Mouse (Mus musculus): Measurements from ENCODE around the gene Large1. TPM values are rescaled to one million over a fixed set of nuclear protein-coding genes. Genes with fewer than 3 reads are reported as not detected.

Gene Large1
- total and polyA plus RNA-seq, 3 experiments = not detected

GRCm38 (mm10) chr8:73017601-73018000 lies 335.7 kb downstream of the Large1 start:
- Histone ChIP-seq H3K27me3 (replicated peaks) (peaks cover 69% of the 10 kb centered on the region), H3K4me3 (replicated peaks in 1 of 3; ENCODE audit: low read depth in 2 of 3, low read length in 2 of 3, poor library complexity in 1 of 3) (no peak overlapping the region), H3K27ac (ENCODE audit: insufficient read depth, low read depth) (no peak overlapping the region), H3K4me1 (ENCODE audit: control insufficient read depth in 1 of 2, insufficient read depth in 2 of 2) (no peaks in the 10 kb centered on the region), H3K79me2 (replicated peaks; ENCODE audit: control insufficient read depth, extremely low read depth, insufficient read depth, poor library complexity, severe bottlenecking) (no peaks in the 10 kb centered on the region), H3K9ac (ENCODE audit: insufficient read depth, low read depth) (no peak overlapping the region), H3K4me2 (ENCODE audit: insufficient read depth, low read depth, poor library complexity, severe bottlenecking) (no peak overlapping the region), H3K36me3 (replicated peaks in 1 of 2; ENCODE audit: control insufficient read depth in 1 of 2, insufficient read depth in 1 of 2, low read length in 1 of 2) (no peaks in the 10 kb centered on the region), H3K9me3 (replicated peaks; ENCODE audit: low read length) (no peaks in the 10 kb centered on the region)
- dilution Hi-C loops (cut with MboI; ENCODE audit: extremely low pct_ligation_motif_present, extremely low pct_unique_long_range_greater_than_20kb, low sequenced_read_pairs) (no loop called here), in situ Hi-C loops (cut with MboI; ENCODE audit: low pct_ligation_motif_present, low pct_unique_long_range_greater_than_20kb, low sequenced_read_pairs) (loop anchor here (25.0 kb wide), 1 partner anchor 195 kb away; no protein-coding TSS in a partner anchor)
- no peak for DNase-seq (ENCODE audit: extremely low read depth)
- TF ChIP-seq ZC3H11A (IDR thresholded peaks at IDR 0.05; ENCODE audit: low read depth, low read length) = no peak
- no peak for TF ChIP-seq BHLHE40 (IDR thresholded peaks at IDR 0.05; ENCODE audit: low read depth, low read length)
- TF ChIP-seq JUN (IDR thresholded peaks at IDR 0.05; ENCODE audit: insufficient read depth, low read depth, low read length) = no peak
- TF ChIP-seq KAT2A (IDR thresholded peaks at IDR 0.05; ENCODE audit: insufficient replicate concordance, low read length) = no peak
- TF ChIP-seq SMC3 (IDR thresholded peaks at IDR 0.05; ENCODE audit: low read depth, low read length) = no peak
- TF ChIP-seq TBP (conservative IDR thresholded peaks at IDR 0.05; ENCODE audit: low read depth, low read length) = no peak

GRCm38 (mm10) chr8:73016303-73016702 lies 337.0 kb downstream of the Large1 start:
- no peak overlapping the region for H3K27ac ChIP-seq (ENCODE audit: insufficient read depth, low read depth)
- H3K4me2 ChIP-seq (ENCODE audit: insufficient read depth, low read depth, poor library complexity, severe bottlenecking) = no peak overlapping the region
- no peak for DNase-seq (ENCODE audit: extremely low read depth)

GRCm38 (mm10) chr8:73007489-73007888 lies 345.9 kb downstream of the Large1 start:
- DNase-seq (ENCODE audit: extremely low read depth) = no peak

More at GRCm38 (mm10) chr8:73016303-73016702, 337.0 kb downstream of the Large1 start:
- Histone ChIP-seq H3K27me3 (replicated peaks) (peaks cover 74% of the 10 kb centered on the region), H3K9me3 (replicated peaks; ENCODE audit: low read length) (no peaks in the 10 kb centered on the region), H3K9ac (ENCODE audit: insufficient read depth, low read depth) (no peak overlapping the region), H3K4me3 (replicated peaks in 1 of 3; ENCODE audit: low read depth in 2 of 3, low read length in 2 of 3, poor library complexity in 1 of 3) (no peak overlapping the region), H3K36me3 (replicated peaks in 1 of 2; ENCODE audit: control insufficient read depth in 1 of 2, insufficient read depth in 1 of 2, low read length in 1 of 2) (no peaks in the 10 kb centered on the region), H3K4me1 (ENCODE audit: control insufficient read depth in 1 of 2, insufficient read depth in 2 of 2) (no peaks in the 10 kb centered on the region), H3K79me2 (replicated peaks; ENCODE audit: control insufficient read depth, extremely low read depth, insufficient read depth, poor library complexity, severe bottlenecking) (no peaks in the 10 kb centered on the region)
- in situ Hi-C loops (cut with MboI; ENCODE audit: low pct_ligation_motif_present, low pct_unique_long_range_greater_than_20kb, low sequenced_read_pairs) (loop anchor here (25.0 kb wide), 1 partner anchor 196 kb away; no protein-coding TSS in a partner anchor), dilution Hi-C loops (cut with MboI; ENCODE audit: extremely low pct_ligation_motif_present, extremely low pct_unique_long_range_greater_than_20kb, low sequenced_read_pairs) (no loop called here)
- TF ChIP-seq HCFC1 (IDR thresholded peaks at IDR 0.05; ENCODE audit: low read depth, low read length) = no peak
- no peak for TF ChIP-seq JUN (IDR thresholded peaks at IDR 0.05; ENCODE audit: insufficient read depth, low read depth, low read length)
- no peak for TF ChIP-seq ETS1 (conservative IDR thresholded peaks at IDR 0.05; ENCODE audit: low read depth, low read length)
- TF ChIP-seq PAX5 (IDR thresholded peaks at IDR 0.05; ENCODE audit: low read length) = no peak
- no peak for TF ChIP-seq GABPA (IDR thresholded peaks at IDR 0.05; ENCODE audit: insufficient replicate concordance, low read depth, low read length)
- TF ChIP-seq JUND (conservative IDR thresholded peaks at IDR 0.05; ENCODE audit: low read depth, low read length) = no peak
- no peak for TF ChIP-seq NELFE (IDR thresholded peaks at IDR 0.05; ENCODE audit: low read depth, low read length)

More at GRCm38 (mm10) chr8:73007489-73007888, 345.9 kb downstream of the Large1 start:
- Histone ChIP-seq H3K4me2 (ENCODE audit: insufficient read depth, low read depth, poor library complexity, severe bottlenecking) (no peak overlapping the region), H3K27me3 (replicated peaks) (peaks cover 63% of the 10 kb centered on the region), H3K9me3 (replicated peaks; ENCODE audit: low read length) (no peaks in the 10 kb centered on the region), H3K79me2 (replicated peaks; ENCODE audit: control insufficient read depth, extremely low read depth, insufficient read depth, poor library complexity, severe bottlenecking) (no peaks in the 10 kb centered on the region), H3K4me3 (replicated peaks in 1 of 3; ENCODE audit: low read depth in 2 of 3, low read length in 2 of 3, poor library complexity in 1 of 3) (no peak overlapping the region), H3K27ac (ENCODE audit: insufficient read depth, low read depth) (no peak overlapping the region), H3K36me3 (replicated peaks in 1 of 2; ENCODE audit: control insufficient read depth in 1 of 2, insufficient read depth in 1 of 2, low read length in 1 of 2) (no peaks in the 10 kb centered on the region), H3K9ac (ENCODE audit: insufficient read depth, low read depth) (no peak overlapping the region), H3K4me1 (ENCODE audit: control insufficient read depth in 1 of 2, insufficient read depth in 2 of 2) (no peaks in the 10 kb centered on the region)
- dilution Hi-C loops (cut with MboI; ENCODE audit: extremely low pct_ligation_motif_present, extremely low pct_unique_long_range_greater_than_20kb, low sequenced_read_pairs) = no loop called here
- in situ Hi-C loops (cut with MboI; ENCODE audit: low pct_ligation_motif_present, low pct_unique_long_range_greater_than_20kb, low sequenced_read_pairs) = loop anchor here (25.0 kb wide), 1 partner anchor 205 kb away; no protein-coding TSS in a partner anchor
- no peak for TF ChIP-seq USF1 (IDR thresholded peaks at IDR 0.05; ENCODE audit: low read depth, low read length)
- TF ChIP-seq SMC3 (IDR thresholded peaks at IDR 0.05; ENCODE audit: low read depth, low read length) = peak; percentile 45
- TF ChIP-seq RAD21 (IDR thresholded peaks at IDR 0.05; ENCODE audit: low read depth, low read length) = peak; percentile 64
- no peak for TF ChIP-seq SIN3A (IDR thresholded peaks at IDR 0.05; ENCODE audit: low read length)
- peak in 1 of 2 experiments; percentile 64; a peak in 2 of 4 replicates for TF ChIP-seq CTCF (conservative IDR thresholded peaks at IDR 0.05 in 1 of 2, IDR thresholded peaks at IDR 0.05 in 1 of 2; ENCODE audit: low read depth in 2 of 2, low read length in 2 of 2)

Data from CH12.LX (cell line).